Mouse (Mus musculus) gastrocnemius, adult 8-10 months (tissue): ENCODE results near the gene Pfkl. TPM values are rescaled to one million over a fixed set of nuclear protein-coding genes. Genes with fewer than 3 reads are reported as not detected.
"Not testable (repeated sequence)": the region's sequence is repeated elsewhere in the genome, so short reads cannot be mapped to it uniquely, and the experiment has no call there.

Source experiments
- DNase-seq, 2 experiments: peaks; one replicate each; pipeline ENCODE4 v3.0.0; 2022; ENCODE audit warnings: low spot score in 2 of 2
- total RNA-seq, 4 experiments: library from RNA; stranded (reverse); gene quantifications; 2 replicates each; pipeline ENCODE4 v1.2.4; 2022

Pfkl gene
- total RNA-seq: 10 to 100 TPM in 1 of 4 experiments, 1 to 10 TPM in 3; 7.0 to 10.6 (median 7.2) TPM

DNA sequence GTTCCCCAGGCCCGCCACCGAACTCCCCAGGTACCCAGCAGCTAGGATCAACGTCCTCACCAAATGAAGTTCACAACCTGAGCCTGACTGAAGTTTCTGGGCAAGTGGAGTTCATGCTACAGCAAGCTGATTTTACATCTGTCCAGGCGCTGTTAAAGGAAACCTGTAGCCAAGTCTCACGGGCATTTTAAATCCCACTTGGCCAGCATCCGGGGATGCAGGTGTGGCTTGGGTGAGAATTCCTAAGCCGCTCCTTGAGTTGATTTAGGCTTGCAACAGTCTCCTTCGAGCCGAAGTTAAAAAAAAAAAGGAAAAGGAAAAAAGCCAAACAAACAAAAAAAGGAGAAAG lies at the start of gene Pfkl:
TSS of gene Pfkl (minus strand) at position 139 of the 349 bp plus-strand sequence.
- DNase-seq: no peak

GRCm38 (mm10) chr10:78057056-78057455 lies 47.2 kb upstream of the Pfkl start:
- DNase-seq: no peak

DNA sequence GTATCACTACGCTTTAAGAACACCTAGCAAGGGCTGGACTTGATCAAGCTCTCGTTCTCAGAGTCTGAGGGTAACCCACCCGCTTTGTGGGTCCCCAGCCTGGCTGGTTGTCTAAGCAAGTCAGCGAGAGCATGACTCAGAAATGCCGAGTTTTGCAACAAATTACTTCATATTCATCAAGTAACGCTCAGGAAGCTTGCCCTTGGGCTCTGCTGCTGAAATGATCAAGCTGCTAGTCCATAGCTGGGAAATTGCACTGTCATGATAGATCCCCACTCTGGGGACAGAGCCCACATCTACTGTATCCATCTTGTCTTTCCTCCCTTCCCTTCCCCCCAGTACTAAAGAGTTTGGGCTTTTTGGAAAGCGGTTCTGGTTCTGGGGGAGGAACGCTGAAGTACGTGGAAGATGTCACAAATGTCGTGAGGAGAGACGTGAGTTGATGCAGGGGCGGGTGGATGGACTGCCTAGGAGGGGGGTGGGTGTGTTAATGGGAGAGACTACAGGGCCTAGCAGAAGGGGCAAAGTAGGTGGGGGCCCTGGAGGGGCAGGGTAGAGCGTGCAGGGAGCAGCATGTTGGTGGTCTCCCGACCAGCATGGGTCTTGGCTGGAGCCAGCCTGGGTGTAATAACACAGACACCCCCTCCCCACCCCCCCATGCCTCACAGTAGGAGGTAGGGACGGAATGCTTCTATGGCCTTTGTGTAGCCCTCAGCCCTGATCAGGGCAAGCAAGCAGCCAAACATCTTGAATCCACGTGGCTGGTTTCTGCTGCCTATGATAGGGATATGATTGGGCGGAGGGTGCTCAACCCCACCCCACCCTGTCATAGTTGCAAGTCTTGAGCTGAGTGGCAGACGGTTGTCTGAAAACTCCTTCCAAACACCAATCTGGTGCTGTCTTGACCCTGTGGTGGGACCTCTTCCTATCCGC lies 45.0 kb upstream of the Pfkl start:
- no peak for DNase-seq

GRCm38 (mm10) chr10:78049519-78050035 lies 39.7 kb upstream of the Pfkl start:
- no peak for DNase-seq

DNA sequence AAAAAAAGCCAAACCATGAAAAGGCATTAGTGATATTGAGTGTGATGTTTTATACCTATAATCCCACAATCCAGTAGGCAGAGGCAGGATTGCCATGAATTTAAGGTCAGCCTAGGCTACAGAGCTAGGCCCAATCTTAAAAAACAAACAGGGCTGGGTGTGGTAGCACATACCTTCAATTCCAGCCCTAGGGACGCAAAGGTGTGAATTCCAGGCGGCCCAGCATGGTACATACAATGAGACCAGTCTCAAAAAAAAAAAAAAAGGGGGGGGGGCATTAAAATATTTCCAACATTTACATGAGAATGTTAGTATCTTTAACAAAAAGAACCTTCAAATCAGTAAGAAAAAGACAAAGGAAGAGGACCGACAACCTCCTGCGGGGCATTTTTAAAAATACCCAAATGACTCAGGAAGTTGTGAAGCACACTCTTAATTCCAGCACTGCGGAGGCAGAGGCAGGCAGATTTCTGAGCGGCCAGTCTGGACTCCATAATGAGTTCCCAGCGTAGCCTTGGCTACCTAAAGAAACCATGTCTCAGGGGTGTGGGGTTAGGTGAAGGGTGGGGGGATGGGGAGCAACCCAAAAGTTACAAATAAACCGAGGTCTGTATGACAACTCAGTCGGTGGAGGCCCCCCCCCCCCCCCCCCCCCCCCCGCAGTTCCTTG lies 38.3 kb upstream of the Pfkl start:
- no peak for DNase-seq

- no peak for DNase-seq
Observed at GRCm38 (mm10) chr10:78046388-78046787, 36.5 kb upstream of the Pfkl start.

- DNase-seq: no peak
Observed at GRCm38 (mm10) chr10:78044531-78044930, 34.6 kb upstream of the Pfkl start.

DNA sequence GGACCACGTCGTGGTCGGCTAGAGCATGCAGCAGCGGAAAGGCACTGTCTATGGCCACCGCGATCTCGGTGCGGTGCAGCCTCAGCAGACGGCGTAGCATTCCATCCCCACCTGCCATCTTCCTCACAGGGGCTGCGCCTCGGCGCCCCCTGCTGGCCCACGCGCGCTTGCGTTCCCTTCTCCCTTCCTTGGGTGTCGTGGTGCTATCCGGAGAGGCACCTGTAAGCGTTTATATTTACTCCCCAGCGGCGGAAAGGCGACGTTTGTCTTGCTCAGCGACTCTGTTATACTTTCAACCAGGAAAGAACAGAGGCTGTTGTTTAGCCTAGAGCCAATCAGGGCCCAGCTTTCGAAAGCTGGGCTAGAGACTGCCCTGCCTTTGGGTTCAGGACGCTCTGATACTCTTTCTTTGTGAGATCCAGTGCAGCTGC lies 33.5 kb upstream of the Pfkl start, which contains the start of gene Aire:
TSS of gene Aire (minus strand) at position 205 of the 431 bp plus-strand sequence.
- peak in 1 of 2 experiments; percentile 19 for DNase-seq

- no peak for DNase-seq
Observed at GRCm38 (mm10) chr10:78042697-78043405, 33.0 kb upstream of the Pfkl start.

GRCm38 (mm10) chr10:78042096-78042495 lies 32.2 kb upstream of the Pfkl start:
- DNase-seq: no peak

DNA sequence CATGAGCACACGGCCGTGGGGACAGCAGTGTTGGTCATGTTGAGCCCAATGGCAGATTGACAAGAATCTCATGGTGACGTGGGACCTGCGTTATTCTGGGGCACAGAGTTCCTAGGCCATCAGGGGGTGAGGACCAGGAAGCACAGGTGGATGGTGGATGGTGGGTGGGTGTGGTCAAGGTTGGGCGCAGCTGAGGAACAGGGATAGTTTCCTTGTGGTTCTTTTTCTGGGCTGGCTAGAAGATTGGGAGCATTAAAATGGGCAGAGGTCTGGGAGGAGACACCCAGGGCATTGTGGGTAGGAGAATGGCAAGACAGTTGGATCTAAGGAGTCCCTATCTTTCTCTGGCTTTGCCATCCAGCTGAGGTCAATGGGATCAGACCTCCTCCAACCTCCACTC lies 31.8 kb upstream of the Pfkl start, which contains the start of gene Dnmt3l:
TSS of gene Dnmt3l (plus strand) at position 301 of the 400 bp plus-strand sequence.
- no peak for DNase-seq

- DNase-seq: no peak
Observed at GRCm38 (mm10) chr10:78037139-78037538, 27.3 kb upstream of the Pfkl start.

DNA sequence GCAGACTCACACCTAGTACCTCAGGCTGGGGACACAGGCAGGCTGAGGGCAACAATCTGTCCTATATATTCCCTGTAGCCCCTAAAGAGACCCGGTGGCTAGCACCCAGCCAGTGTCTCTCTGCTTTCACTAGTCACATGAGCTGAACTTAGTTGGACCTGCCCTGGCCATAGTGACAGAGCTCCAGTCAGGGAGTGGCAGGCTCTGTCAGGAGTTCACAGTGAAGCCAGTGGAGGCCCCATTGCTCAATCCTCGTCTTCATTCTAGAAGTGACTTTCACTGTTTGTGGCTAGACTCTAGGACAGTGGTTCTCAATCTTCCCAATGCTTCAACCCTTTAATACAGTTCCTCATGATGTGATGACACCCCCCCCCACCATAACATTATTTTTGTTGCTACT lies 22.1 kb upstream of the Pfkl start:
- no peak for DNase-seq

- no peak for DNase-seq
Observed at GRCm38 (mm10) chr10:78029080-78029479, 19.2 kb upstream of the Pfkl start.

DNA sequence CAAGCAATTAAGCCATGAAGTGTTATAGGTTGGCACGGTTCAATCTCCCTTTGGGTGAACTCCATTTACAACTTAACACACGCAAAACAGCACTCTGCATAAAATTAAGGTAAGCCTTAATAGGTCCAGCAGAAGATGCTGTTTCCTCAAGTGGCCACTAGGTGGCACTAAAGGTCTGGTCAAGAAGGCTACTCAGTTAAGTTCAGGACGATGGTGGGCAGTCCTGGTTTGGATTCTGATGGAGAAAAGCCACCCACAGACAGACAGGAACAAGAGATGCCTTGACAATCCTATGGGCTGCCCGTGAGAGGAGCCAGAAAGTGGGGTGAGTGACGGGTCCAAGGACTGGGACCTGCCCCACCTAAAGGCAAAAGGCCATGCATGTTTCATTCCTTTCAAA lies 18.2 kb upstream of the Pfkl start:
- peak; percentile 32 to 39 for DNase-seq

GRCm38 (mm10) chr10:78025453-78025852 lies 15.6 kb upstream of the Pfkl start:
- not testable (repeated sequence) for DNase-seq

DNA sequence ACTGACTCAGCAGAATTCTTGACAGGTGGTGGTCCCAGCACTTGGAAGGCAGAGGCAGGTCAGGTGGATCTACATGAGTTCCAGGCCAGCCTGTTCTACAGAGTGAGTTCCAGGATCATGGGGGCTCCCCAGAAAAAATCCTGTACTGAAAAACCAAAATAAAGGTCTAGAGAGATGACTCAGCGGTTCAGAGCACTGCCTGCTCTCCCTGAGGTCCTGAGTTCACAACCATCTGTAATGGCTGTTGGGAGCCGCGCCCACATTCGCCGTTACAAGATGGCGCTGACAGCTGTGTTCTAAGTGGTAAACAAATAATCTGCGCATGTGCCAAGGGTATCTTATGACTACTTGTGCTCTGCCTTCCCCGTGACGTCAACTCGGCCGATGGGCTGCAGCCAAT lies 10.1 kb upstream of the Pfkl start:
- not testable (repeated sequence) for DNase-seq

- no peak for DNase-seq
Observed at GRCm38 (mm10) chr10:78019291-78019690, 9.4 kb upstream of the Pfkl start.

- peak; percentile 20 to 32 for DNase-seq
Observed at GRCm38 (mm10) chr10:78018797-78019203, 8.9 kb upstream of the Pfkl start.

DNA sequence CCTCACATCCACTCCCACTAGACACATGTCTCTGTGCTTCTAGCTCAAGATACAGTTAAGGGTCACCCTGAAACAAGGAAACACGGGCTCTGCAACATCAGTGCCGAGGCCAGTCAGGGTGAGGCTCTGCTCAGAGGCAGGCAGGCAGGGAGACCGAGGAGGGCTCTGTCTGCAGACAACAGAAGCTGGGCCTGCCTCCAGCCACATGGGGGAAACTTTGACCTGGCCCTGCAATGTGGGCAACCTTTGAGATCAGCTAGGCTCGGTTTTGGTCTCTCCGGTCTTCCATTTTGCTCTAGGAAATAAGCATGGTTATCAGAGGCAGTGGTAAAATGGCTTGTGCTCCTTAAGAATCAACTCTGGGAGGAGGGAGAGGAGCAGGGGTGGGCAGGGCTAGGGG lies 6.5 kb upstream of the Pfkl start:
- no peak for DNase-seq

DNA sequence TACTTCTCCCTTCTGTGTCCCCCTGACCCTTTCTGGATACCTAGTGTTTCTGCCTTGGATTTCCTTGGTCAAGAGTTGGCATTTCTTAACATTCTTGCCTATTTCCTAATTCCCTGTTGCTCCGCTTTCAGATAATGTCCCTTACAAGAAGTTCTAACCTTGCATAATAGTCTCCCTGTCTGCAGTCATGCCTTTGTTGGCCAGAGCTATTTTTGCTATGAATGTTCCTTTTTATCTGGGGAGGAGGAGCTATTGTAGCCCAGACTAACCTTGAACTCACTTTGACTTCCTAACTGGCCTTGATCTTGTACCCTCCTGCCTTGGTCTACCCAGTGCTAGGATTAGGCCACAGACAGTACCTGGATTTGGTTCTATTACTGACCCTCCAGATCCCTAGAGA lies 5.6 kb upstream of the Pfkl start:
- DNase-seq: no peak
